Mouse (Mus musculus): Measurements from ENCODE around the gene Sars. TPM values are rescaled to one million over a fixed set of nuclear protein-coding genes. Genes with fewer than 3 reads are reported as not detected.

The Sars gene
- 132 and 134 TPM in 2 replicates for polyA plus RNA-seq (2016; fragmentation: Nextera tagmentation; extraction: Ambion mirVana)

- peaks cover 4% of the 10 kb centered on the region; the same call in 1 of the 2 replicates for H3K27me3 ChIP-seq (replicated peaks)
- H3K4me2 ChIP-seq, result peak within 1 kb of the TSS; percentile 79
- H3K4me1 ChIP-seq, result peaks cover 48% of the 10 kb centered on the region
- H3K27ac ChIP-seq, result peak within 1 kb of the TSS; percentile 84
- WGBS (ENCODE audit: insufficient replicate concordance), result under 1% methylated on average over 41 of the region's 41 CpGs
- H3K9ac ChIP-seq, result peak within 1 kb of the TSS; percentile 86
- H3K36me3 ChIP-seq, result peaks cover 32% of the 10 kb centered on the region
- peak within 1 kb of the TSS; percentile 77 for H3K4me3 ChIP-seq
- no peaks in the 10 kb centered on the region for H3K9me3 ChIP-seq (replicated peaks)
- ATAC-seq, result peak; percentile 97
Observed at GRCm38 (mm10) chr3:108444698-108445365, at the start of gene Sars. TSS of gene Sars (minus strand) at chr3:108445209.

GRCm38 (mm10) chr3:108489968-108490367 lies 45.0 kb upstream of the Sars start:
- no peaks in the 10 kb centered on the region for H3K4me1 ChIP-seq
- no peak overlapping the region for H3K9ac ChIP-seq
- no peak for ATAC-seq
- H3K27me3 ChIP-seq (replicated peaks), result no peaks in the 10 kb centered on the region; the same call in none of the 2 replicates
- no peak overlapping the region for H3K4me3 ChIP-seq
- no peak overlapping the region for H3K27ac ChIP-seq
- H3K4me2 ChIP-seq, result no peak overlapping the region
- no peaks in the 10 kb centered on the region for H3K9me3 ChIP-seq (replicated peaks)
- WGBS (ENCODE audit: insufficient replicate concordance), result 35% methylated on average over 3 of the region's 3 CpGs
- no peaks in the 10 kb centered on the region for H3K36me3 ChIP-seq

DNA sequence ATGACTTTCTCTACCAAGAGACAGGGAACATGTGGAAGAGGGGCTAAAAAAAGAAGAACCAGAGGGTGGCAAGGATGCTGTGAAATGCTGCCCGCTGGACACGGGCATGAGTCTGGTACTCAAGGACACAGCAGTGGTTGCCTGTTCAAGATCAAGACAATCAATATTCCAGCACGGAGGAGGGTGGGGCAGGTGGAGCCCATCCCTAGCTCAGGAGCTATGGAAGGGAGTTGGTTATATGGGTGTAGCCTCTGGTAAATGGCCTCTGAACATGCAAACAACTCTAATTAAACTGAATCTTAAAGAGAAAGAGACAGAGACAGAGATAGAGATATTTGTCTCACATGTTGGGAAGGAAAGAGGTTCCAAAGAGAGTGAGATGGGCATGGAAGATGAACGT lies 39.7 kb upstream of the Sars start:
- H3K4me3 ChIP-seq, result no peak overlapping the region
- 65% methylated on average over 4 of the region's 4 CpGs for WGBS (ENCODE audit: insufficient replicate concordance)
- no peaks in the 10 kb centered on the region for H3K4me1 ChIP-seq
- H3K9me3 ChIP-seq (replicated peaks), result no peaks in the 10 kb centered on the region
- no peak overlapping the region for H3K27ac ChIP-seq
- peaks cover 3% of the 10 kb centered on the region; the same call in 1 of the 2 replicates for H3K27me3 ChIP-seq (replicated peaks)
- H3K36me3 ChIP-seq, result no peaks in the 10 kb centered on the region
- no peak overlapping the region for H3K4me2 ChIP-seq
- no peak for ATAC-seq
- H3K9ac ChIP-seq, result no peak overlapping the region

GRCm38 (mm10) chr3:108478800-108479199 lies 33.8 kb upstream of the Sars start:
- H3K27me3 ChIP-seq (replicated peaks), result peaks cover 7% of the 10 kb centered on the region; the same call in 1 of the 2 replicates
- H3K4me3 ChIP-seq, result no peak overlapping the region
- H3K27ac ChIP-seq, result no peak overlapping the region

DNA sequence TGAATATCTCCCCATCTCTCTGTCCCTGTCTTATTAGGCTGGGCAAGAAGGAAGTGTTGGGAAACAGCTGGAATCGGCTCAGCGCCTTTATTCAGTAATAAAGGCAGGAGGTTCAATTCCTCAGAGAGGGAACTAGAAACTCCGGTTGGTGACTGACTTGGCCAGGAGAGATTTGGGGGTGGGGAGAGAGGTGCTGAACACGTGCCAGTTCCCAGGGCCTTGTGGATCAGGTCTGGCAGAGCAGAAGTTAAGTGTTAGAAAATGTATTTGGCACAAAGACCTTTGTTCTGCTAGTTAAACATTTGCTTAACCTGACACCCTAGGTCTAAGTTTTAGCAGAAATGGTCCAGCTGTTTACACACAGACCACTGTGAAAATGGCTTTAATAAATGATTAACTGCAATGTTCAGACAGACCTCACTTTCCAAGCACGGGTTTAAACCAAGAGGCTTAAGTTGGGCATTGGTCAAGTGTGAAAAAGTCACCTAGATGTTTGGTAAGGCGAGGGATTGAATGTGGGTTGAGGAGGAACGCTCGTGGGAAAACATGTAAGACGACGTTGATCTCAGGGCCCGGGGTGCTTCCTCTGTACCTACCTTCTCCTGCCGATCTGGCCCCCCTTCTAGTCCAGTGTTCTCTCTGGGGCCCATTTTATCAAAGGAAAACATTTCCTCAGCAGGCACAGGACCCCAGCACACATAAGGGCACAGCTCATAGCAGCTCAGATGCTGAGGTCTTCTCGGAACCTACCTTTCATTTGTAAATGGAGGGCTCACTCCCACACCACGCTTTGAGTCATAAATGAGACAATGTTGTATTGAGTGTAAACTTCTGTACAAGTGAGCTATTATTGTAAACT lies 32.0 kb upstream of the Sars start:
- no peak overlapping the region for H3K4me3 ChIP-seq
- no peaks in the 10 kb centered on the region for H3K9me3 ChIP-seq (replicated peaks)
- no peak overlapping the region for H3K9ac ChIP-seq
- H3K4me1 ChIP-seq, result no peaks in the 10 kb centered on the region
- 55% methylated on average over 14 of the region's 14 CpGs for WGBS (ENCODE audit: insufficient replicate concordance)
- no peak overlapping the region for H3K4me2 ChIP-seq
- no peak for ATAC-seq
- H3K27ac ChIP-seq, result no peak overlapping the region
- H3K27me3 ChIP-seq (replicated peaks), result peaks cover 8% of the 10 kb centered on the region; the same call in 1 of the 2 replicates
- no peaks in the 10 kb centered on the region for H3K36me3 ChIP-seq

More at GRCm38 (mm10) chr3:108478800-108479199, 33.8 kb upstream of the Sars start:
- no peaks in the 10 kb centered on the region for H3K4me1 ChIP-seq
- no peaks in the 10 kb centered on the region for H3K36me3 ChIP-seq
- H3K4me2 ChIP-seq, result no peak overlapping the region
- ATAC-seq, result no peak
- no peaks in the 10 kb centered on the region for H3K9me3 ChIP-seq (replicated peaks)
- 70% methylated on average over 4 of the region's 4 CpGs for WGBS (ENCODE audit: insufficient replicate concordance)
- H3K9ac ChIP-seq, result no peak overlapping the region

DNA sequence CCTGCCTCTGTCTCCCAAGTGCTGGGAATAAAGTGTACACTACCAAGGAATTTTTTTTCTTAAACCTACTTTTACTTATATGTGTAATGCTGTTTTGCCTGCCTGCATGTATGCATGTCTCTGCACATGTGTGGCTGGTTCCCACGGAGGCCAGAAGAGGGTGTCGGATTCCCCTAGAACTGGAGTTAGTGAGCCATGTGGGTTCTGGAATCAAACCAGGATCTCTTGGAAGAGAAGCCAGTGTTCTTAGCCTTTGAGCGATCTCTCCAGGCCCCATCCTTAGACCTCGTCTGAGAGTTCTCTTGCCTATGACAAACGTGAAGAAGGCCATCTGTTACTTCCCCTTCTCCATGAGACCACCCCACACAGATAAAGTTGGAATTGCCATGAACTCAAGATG lies 30.5 kb upstream of the Sars start:
- ATAC-seq, result no peak
- H3K27me3 ChIP-seq (replicated peaks), result peaks cover 8% of the 10 kb centered on the region; the same call in 1 of the 2 replicates
- no peak overlapping the region for H3K9ac ChIP-seq
- H3K36me3 ChIP-seq, result no peaks in the 10 kb centered on the region
- H3K9me3 ChIP-seq (replicated peaks), result no peaks in the 10 kb centered on the region
- no peak overlapping the region for H3K4me3 ChIP-seq
- no peak overlapping the region for H3K4me2 ChIP-seq
- no peaks in the 10 kb centered on the region for H3K4me1 ChIP-seq
- no peak overlapping the region for H3K27ac ChIP-seq
- WGBS (ENCODE audit: insufficient replicate concordance), result 69% methylated on average over 5 of the region's 5 CpGs

DNA sequence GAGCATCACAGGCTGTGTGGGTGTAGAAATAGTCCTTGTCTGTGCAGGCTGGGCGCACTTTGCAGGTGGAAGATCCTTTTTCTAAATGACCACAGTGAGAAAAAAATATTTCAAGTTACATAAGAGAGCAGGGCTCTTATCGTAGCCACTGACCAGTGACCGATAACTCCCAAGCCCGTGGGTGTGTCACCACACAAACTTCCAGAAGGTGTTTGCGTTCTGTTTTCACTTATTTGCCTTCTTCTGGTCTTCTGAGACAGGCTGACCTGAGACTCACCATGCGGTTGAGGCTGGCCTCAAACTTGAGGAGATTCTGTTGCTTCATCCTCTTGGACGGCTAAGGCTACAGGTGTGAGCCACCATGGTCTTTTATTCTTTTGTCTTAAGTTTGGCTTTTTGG lies 30.0 kb upstream of the Sars start:
- WGBS (ENCODE audit: insufficient replicate concordance), result 67% methylated on average over 7 of the region's 7 CpGs
- Histone ChIP-seq H3K36me3 (no peaks in the 10 kb centered on the region), H3K9me3 (replicated peaks) (no peaks in the 10 kb centered on the region), H3K4me3 (no peak overlapping the region), H3K27me3 (replicated peaks) (peaks cover 8% of the 10 kb centered on the region; the same call in 1 of the 2 replicates), H3K4me1 (no peaks in the 10 kb centered on the region), H3K9ac (no peak overlapping the region), H3K4me2 (no peak overlapping the region), H3K27ac (no peak overlapping the region)
- ATAC-seq, result no peak

GRCm38 (mm10) chr3:108467760-108468159 lies 22.8 kb upstream of the Sars start:
- 39% methylated on average over 8 of the region's 8 CpGs for WGBS (ENCODE audit: insufficient replicate concordance)
- no peaks in the 10 kb centered on the region for H3K4me1 ChIP-seq
- no peak for ATAC-seq

DNA sequence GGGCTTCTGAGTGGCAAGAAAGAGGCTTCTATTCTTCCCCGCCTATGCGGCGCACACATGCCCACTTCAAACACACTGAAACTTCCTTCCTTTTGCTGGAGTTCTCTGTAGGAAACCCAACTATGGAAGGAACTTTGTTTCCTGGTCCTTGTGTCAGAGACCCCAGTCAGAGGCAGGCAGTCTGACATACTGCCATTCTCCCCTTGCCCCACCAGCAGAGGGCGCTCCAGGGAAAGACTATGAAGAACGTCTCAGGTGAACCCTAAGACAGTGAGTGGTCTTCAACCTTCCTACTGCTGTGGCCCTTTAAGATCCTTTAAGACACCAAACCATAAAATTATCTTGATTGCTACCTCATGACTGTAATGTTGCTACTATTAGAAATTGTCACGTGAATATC lies 21.4 kb upstream of the Sars start:
- Histone ChIP-seq H3K9ac (no peak overlapping the region), H3K9me3 (replicated peaks) (no peaks in the 10 kb centered on the region), H3K4me2 (no peak overlapping the region), H3K4me1 (no peaks in the 10 kb centered on the region), H3K4me3 (no peak overlapping the region), H3K36me3 (no peaks in the 10 kb centered on the region), H3K27ac (no peak overlapping the region), H3K27me3 (replicated peaks) (peaks cover 5% of the 10 kb centered on the region; the same call in 1 of the 2 replicates)
- no peak for ATAC-seq
- WGBS (ENCODE audit: insufficient replicate concordance), result 66% methylated on average over 6 of the region's 6 CpGs

More at GRCm38 (mm10) chr3:108467760-108468159, 22.8 kb upstream of the Sars start:
- Histone ChIP-seq H3K4me2 (no peak overlapping the region), H3K27ac (no peak overlapping the region), H3K4me3 (no peak overlapping the region), H3K27me3 (replicated peaks) (peaks cover 8% of the 10 kb centered on the region; the same call in 1 of the 2 replicates), H3K9ac (no peak overlapping the region), H3K9me3 (replicated peaks) (no peaks in the 10 kb centered on the region), H3K36me3 (no peaks in the 10 kb centered on the region)

GRCm38 (mm10) chr3:108458866-108459265 lies 13.9 kb upstream of the Sars start:
- ATAC-seq, result peak; percentile 52; the same call in 1 of the 2 replicates
- peak overlapping the region; percentile 25 for H3K4me3 ChIP-seq
- 0 out of 2 replicates have a peak, but pooled peaks cover 7% of the 10 kb centered on the region for H3K27me3 ChIP-seq (replicated peaks)
- H3K9me3 ChIP-seq (replicated peaks), result no peaks in the 10 kb centered on the region
- peak overlapping the region; percentile 28; the same call in 1 of the 2 replicates for H3K9ac ChIP-seq
- WGBS (ENCODE audit: insufficient replicate concordance), result 43% methylated on average over 10 of the region's 10 CpGs
- no peaks in the 10 kb centered on the region for H3K36me3 ChIP-seq
- H3K4me1 ChIP-seq, result peaks cover 11% of the 10 kb centered on the region; the same call in 1 of the 2 replicates
- peak overlapping the region; percentile 46 for H3K4me2 ChIP-seq
- H3K27ac ChIP-seq, result no peak overlapping the region

DNA sequence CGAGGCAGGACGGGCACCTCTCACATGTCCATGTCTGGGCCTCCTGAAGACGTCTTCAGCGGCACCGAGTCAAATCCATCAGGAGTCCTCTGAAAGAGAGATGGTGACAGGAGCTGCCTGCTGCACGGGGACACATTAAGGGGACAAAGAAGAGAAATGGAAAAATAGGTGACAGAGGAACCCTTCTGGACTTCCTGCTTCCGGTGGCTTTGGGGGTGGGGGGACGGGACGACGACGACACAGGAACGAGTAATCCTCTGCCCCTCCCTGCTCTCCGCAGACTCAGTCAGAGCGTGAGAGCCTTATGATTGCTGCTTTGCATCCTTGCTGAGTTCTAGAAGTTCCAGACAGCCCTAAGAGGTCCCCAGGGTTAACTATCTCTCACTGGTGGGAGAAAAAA lies 13.4 kb upstream of the Sars start:
- Histone ChIP-seq H3K27ac (no peak overlapping the region), H3K4me2 (peak overlapping the region; percentile 46), H3K9ac (peak overlapping the region; percentile 28; the same call in 1 of the 2 replicates), H3K36me3 (no peaks in the 10 kb centered on the region), H3K4me1 (peaks cover 11% of the 10 kb centered on the region; the same call in 1 of the 2 replicates), H3K27me3 (replicated peaks) (0 out of 2 replicates have a peak, but pooled peaks cover 7% of the 10 kb centered on the region), H3K4me3 (peak overlapping the region; percentile 25), H3K9me3 (replicated peaks) (no peaks in the 10 kb centered on the region)
- ATAC-seq, result no peak
- 45% methylated on average over 14 of the region's 14 CpGs for WGBS (ENCODE audit: insufficient replicate concordance)

DNA sequence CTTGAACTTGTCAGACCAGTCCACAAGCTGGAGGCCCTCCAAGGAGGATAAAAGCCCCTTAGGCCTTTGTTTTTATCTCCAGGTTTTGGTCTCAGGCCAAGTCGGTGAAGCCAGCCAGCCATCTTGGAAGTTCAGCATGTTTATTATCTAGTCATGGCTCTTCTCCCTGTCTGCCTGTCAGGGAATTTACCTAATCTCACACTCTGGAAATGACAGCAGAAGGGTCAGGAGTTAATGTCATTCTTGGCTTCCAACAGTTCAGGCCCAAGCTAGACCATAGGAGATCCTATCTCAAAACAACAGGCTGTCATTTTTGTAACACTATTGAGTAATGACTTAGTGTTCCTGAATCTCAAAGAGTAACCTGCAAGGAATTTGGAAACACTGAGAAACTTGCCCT lies 9.2 kb upstream of the Sars start:
- Histone ChIP-seq H3K27ac (no peak overlapping the region), H3K36me3 (no peaks in the 10 kb centered on the region), H3K27me3 (replicated peaks) (peaks cover 8% of the 10 kb centered on the region), H3K9ac (no peak overlapping the region), H3K4me2 (no peak overlapping the region), H3K4me1 (peaks cover 11% of the 10 kb centered on the region; the same call in 1 of the 2 replicates), H3K4me3 (no peak overlapping the region), H3K9me3 (replicated peaks) (no peaks in the 10 kb centered on the region)
- 36% methylated on average over 1 of the region's 1 CpGs for WGBS (ENCODE audit: insufficient replicate concordance)
- ATAC-seq, result no peak
